Mouse (Mus musculus): ENCODE measurements around the gene Wdr35.

GRCm38 (mm10) chr12:9048090-9048489, 74.4 kb downstream of the Wdr35 start:
- TF ChIP-seq POLR2A (IDR thresholded peaks at IDR 0.05; ENCODE audit: low read depth, low read length) (no peak), BHLHE40 (IDR thresholded peaks at IDR 0.05; ENCODE audit: low read depth, low read length) (no peak), CTCF (conservative IDR thresholded peaks at IDR 0.05 in 1 of 2, IDR thresholded peaks at IDR 0.05 in 1 of 2; ENCODE audit: low read depth in 2 of 2, low read length in 2 of 2) (no peak), MAX (IDR thresholded peaks at IDR 0.05; ENCODE audit: low read length) (no peak), USF1 (IDR thresholded peaks at IDR 0.05; ENCODE audit: low read depth, low read length) (no peak), EP300 (IDR thresholded peaks at IDR 0.05; ENCODE audit: low read length) (no peak), NELFE (IDR thresholded peaks at IDR 0.05; ENCODE audit: low read depth, low read length) (no peak), SMC3 (IDR thresholded peaks at IDR 0.05; ENCODE audit: low read depth, low read length) (no peak), MYC (IDR thresholded peaks at IDR 0.05; ENCODE audit: low read depth, low read length) (no peak), ZNF384 (IDR thresholded peaks at IDR 0.05; ENCODE audit: low read depth, low read length) (no peak), ETS1 (conservative IDR thresholded peaks at IDR 0.05; ENCODE audit: low read depth, low read length) (no peak)

All from CH12.LX (cell line).